Mouse (Mus musculus): ENCODE measurements around the gene Mpo. TPM values are rescaled to one million over a fixed set of nuclear protein-coding genes. Genes with fewer than 3 reads are reported as not detected.

The Mpo gene
- 448 and 474 TPM in 2 replicates for polyA plus RNA-seq (2015; fragmentation: Nextera tagmentation; extraction: Ambion mirVana)

DNA sequence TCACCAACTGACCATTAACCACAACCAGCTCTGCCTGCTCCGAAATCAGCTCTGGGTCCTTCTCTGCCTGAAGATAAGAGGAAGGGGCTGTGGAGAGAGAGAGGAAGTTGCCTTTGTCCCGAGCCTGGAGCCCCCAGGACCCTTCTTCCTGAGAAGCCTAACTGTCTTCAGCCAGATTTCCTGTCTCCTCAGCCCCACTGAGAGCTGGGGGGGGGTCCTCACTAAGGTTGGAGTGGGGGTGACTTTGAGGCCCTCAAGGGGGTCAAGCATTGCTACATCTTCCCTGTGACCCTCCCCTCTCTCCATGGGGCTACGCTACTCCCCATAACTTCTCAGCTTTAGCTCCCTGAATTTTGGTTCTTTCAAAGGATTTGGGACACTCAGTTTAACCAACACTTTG is at the start of gene Mpo:
Gene Mpo, plus strand, starts transcription at position 122 of the 400 bp plus-strand sequence.
- H3K27ac ChIP-seq (replicated peaks) = no peak within 1 kb of the TSS
- H3K4me3 ChIP-seq (replicated peaks) = peak within 1 kb of the TSS; percentile 18; the same call in 1 of the 2 replicates
- H3K36me3 ChIP-seq (replicated peaks) = no peaks in the 10 kb centered on the region
- 20% methylated on average over 3 of the region's 3 CpGs for WGBS (ENCODE audit: insufficient replicate concordance)
- H3K4me2 ChIP-seq = no peak within 1 kb of the TSS
- H3K27me3 ChIP-seq = peaks cover 22% of the 10 kb centered on the region
- 0 out of 2 replicates have a peak, but pooled peaks cover 3% of the 10 kb centered on the region for H3K4me1 ChIP-seq (replicated peaks)
- no peaks in the 10 kb centered on the region for H3K9me3 ChIP-seq (replicated peaks)
- ATAC-seq (ENCODE audit: insufficient read depth) = peak; percentile 31; the same call in 1 of the 2 replicates
- H3K9ac ChIP-seq = no peak within 1 kb of the TSS

DNA sequence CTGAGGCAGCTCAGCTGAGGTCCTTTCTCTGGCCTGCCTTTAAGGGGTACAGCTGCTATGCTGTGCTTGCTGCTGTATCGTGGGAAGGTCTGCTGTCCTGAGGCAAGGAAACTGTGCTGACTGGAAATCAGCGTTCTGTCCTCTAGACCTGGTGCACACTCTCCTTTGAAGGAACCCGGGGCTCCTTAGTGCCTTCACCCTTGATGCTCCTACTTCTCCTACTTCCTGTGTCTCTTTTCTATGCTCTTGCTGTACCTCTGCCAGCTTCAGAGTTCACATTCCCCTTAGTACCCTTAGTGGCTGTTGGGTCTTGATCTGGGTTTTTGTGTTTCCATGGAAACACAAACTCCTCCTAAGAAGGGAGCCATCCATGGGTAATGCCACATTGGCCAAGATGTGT is 49.7 kb upstream of the Mpo start:
- ATAC-seq (ENCODE audit: insufficient read depth) = no peak
- peak overlapping the region; percentile 51; the same call in 1 of the 2 replicates for H3K27ac ChIP-seq (replicated peaks)
- no peak overlapping the region for H3K4me3 ChIP-seq (replicated peaks)
- no peak overlapping the region for H3K4me2 ChIP-seq
- H3K36me3 ChIP-seq (replicated peaks) = peaks cover 71% of the 10 kb centered on the region
- H3K27me3 ChIP-seq = no peaks in the 10 kb centered on the region
- no peaks in the 10 kb centered on the region for H3K9me3 ChIP-seq (replicated peaks)
- 84% methylated on average over 3 of the region's 3 CpGs for WGBS (ENCODE audit: insufficient replicate concordance)
- H3K9ac ChIP-seq = no peak overlapping the region
- H3K4me1 ChIP-seq (replicated peaks) = peaks cover 45% of the 10 kb centered on the region

DNA sequence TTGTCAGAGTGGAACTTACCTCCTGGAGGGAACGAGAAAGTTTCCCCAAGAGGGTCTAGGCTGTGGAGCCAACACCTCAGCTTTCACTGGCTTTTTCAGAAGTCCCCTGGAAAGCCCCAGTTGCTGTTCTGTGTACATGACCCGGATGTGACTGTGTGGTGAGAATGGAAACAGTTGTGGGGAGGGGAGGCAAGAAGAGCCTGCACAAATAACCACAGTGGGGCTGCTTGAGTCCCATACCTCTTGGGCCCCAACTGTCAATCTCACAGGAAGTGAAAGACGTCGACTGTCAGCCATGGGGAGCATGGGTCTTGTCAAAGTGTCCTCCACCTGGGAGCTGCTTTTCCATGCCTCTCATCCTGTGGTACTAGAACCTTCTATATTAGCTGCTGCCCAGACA is 48.4 kb upstream of the Mpo start:
- H3K27me3 ChIP-seq = no peaks in the 10 kb centered on the region
- H3K27ac ChIP-seq (replicated peaks) = peak overlapping the region; percentile 51
- no peaks in the 10 kb centered on the region for H3K9me3 ChIP-seq (replicated peaks)
- peaks cover 49% of the 10 kb centered on the region for H3K4me1 ChIP-seq (replicated peaks)
- H3K4me3 ChIP-seq (replicated peaks) = no peak overlapping the region
- 38% methylated on average over 4 of the region's 4 CpGs for WGBS (ENCODE audit: insufficient replicate concordance)
- H3K4me2 ChIP-seq = no peak overlapping the region
- ATAC-seq (ENCODE audit: insufficient read depth) = no peak
- no peak overlapping the region for H3K9ac ChIP-seq
- H3K36me3 ChIP-seq (replicated peaks) = peaks cover 58% of the 10 kb centered on the region

DNA sequence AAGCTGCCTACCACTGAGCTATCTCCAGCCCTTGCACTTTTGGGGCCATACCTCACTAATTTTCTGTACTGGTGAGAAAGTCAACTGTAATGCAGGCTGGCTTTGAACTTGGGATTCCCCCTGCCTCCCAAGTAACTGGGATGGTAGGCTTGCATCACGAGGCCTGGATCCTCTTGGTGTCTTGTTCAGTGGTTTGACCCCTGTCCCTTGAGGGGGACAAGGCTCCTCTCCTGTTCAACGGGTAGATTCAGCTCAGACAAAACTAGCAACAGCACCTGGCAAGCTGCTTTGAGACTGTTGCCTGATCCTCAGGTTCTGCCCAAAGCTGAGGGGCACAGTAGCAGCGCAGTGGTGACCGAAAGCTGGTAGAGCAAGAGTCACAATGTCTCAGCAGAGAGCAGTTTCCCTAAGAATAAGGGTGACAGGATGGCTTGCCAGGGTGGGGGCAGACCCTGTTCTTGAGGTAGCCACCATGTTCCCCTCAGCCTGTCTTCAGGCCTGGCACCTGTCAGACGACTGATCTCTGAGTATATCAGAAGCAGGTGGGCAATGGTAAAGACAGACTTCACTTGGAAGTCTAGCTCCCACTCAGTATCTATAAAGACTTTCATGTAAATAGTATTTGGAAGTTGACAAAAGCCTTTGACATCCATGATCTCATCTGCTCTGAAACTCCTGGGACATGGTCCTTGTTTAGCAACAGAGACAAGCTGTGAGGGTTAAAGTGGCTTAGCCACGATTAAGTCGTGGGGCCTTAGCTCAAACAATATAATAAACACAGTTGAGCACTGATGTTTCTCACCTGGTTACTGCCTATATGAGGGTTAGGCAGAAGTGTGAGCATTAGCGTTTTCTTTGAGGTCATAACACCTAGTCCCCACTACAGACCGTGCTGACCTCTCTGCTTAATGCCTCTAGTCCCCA is 47.5 kb upstream of the Mpo start:
- H3K36me3 ChIP-seq (replicated peaks) = peaks cover 49% of the 10 kb centered on the region

DNA sequence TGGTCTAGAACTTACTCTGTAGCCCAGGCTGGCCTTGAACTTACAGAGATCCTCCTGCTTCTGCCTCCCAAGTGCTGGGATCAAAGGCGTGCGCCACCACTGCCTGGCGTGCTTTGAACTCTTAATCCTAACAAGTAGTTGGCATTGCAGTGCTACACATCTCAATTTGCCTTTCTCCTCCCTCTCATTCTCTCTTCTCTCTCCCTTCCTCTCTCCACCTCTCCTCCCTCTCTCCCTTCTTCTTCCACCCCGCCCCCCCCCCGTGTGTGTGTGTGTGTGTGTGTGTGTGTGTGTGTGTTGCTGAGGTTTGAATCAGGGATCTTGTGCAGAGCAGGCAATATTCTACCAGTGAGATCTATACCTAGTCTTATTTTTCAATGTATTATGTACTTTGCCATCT is 46.1 kb upstream of the Mpo start:
- no peak for ATAC-seq (ENCODE audit: insufficient read depth)
- WGBS (ENCODE audit: insufficient replicate concordance) = 89% methylated on average over 5 of the region's 5 CpGs
- Histone ChIP-seq H3K4me3 (replicated peaks) (no peak overlapping the region), H3K27me3 (no peaks in the 10 kb centered on the region), H3K27ac (replicated peaks) (peak overlapping the region; percentile 98), H3K9ac (no peak overlapping the region), H3K4me1 (replicated peaks) (peaks cover 64% of the 10 kb centered on the region), H3K4me2 (peak overlapping the region; percentile 78; the same call in 1 of the 2 replicates), H3K36me3 (replicated peaks) (peaks cover 35% of the 10 kb centered on the region), H3K9me3 (replicated peaks) (no peaks in the 10 kb centered on the region)

More for the DNA sequence above, 47.5 kb upstream of the Mpo start:
- no peak overlapping the region for H3K4me2 ChIP-seq
- H3K4me3 ChIP-seq (replicated peaks) = no peak overlapping the region
- peaks cover 53% of the 10 kb centered on the region for H3K4me1 ChIP-seq (replicated peaks)
- peak overlapping the region; percentile 51 for H3K27ac ChIP-seq (replicated peaks)
- no peaks in the 10 kb centered on the region for H3K9me3 ChIP-seq (replicated peaks)
- H3K27me3 ChIP-seq = no peaks in the 10 kb centered on the region
- H3K9ac ChIP-seq = no peak overlapping the region
- no peak for ATAC-seq (ENCODE audit: insufficient read depth)
- 78% methylated on average over 9 of the region's 9 CpGs for WGBS (ENCODE audit: insufficient replicate concordance)

DNA sequence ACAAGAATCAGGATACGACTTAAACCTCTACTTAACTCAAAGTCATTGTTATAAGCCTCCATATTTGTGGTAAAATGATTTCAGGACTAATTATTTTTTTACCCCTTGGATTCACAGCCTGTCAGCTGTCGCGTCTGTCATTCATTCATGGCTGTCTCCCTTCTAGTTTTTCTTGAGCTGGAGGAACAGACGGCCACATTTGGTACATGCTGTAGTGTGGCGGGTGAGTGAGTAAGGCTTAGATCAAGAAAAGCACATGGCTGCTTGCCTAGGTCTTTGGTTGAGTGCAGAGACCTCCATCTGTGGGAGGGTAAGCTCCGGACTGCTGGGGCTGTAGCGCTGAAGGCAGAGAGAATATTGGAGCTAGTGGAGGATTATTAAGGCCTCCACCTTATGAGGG is 45.7 kb upstream of the Mpo start:
- H3K9me3 ChIP-seq (replicated peaks) = no peaks in the 10 kb centered on the region
- 0 out of 2 replicates have a peak overlapping the region, but pooled peaks have one; percentile 54 for H3K4me3 ChIP-seq (replicated peaks)
- peaks cover 68% of the 10 kb centered on the region for H3K4me1 ChIP-seq (replicated peaks)
- H3K4me2 ChIP-seq = peak overlapping the region; percentile 78
- peak overlapping the region; percentile 98 for H3K27ac ChIP-seq (replicated peaks)
- peak overlapping the region; percentile 71 for H3K9ac ChIP-seq
- no peak for ATAC-seq (ENCODE audit: insufficient read depth)
- no peaks in the 10 kb centered on the region for H3K27me3 ChIP-seq
- 83% methylated on average over 7 of the region's 7 CpGs for WGBS (ENCODE audit: insufficient replicate concordance)
- peaks cover 31% of the 10 kb centered on the region for H3K36me3 ChIP-seq (replicated peaks)

DNA sequence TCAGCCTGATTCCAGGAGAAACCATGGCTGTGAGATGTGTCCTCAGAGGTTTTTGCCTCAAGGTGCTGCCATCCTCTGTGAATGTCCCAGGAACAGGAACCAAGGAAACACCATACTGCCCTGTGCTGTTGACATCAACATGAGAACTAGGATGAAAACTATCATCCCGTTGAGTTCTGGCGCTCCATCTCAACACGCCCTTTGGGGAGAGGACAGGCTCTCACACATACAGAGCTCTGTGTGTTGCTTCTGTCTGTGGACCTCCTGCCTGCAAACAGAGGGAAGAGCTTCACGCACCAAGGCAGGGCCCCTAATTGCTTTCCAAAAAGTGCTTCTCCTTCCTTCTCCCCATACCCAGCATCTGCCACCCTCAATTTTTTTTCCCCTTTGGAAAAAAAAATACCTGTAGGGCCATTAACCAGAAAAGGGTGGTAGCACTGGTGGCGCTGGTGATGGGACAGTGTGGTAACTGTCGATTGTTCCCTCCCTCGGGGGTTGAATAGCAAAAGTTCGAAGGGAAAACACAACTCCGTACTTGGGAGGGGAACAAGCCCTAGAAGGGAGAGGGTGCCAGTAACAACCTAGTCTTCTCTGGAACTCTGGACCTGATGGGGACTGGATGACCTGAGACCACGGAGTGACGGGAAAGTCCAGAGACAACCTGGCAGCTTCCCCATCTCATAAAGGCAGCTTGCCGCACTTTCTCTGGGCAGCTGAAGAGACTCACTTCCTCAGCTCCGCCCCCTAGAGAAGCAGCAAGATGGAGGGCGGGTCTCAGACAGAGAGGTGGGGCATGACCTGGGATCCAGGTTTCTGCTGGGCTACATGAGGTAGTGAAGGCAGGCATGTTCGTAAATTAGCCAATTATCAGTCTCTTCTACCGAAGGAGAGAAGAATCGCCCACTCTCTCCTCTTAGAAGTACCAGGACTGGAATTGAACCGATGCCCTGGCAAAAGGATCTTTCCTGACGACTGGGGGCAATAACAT is 45.0 kb upstream of the Mpo start:
- Histone ChIP-seq H3K4me3 (replicated peaks) (peak overlapping the region; percentile 54), H3K36me3 (replicated peaks) (peaks cover 24% of the 10 kb centered on the region), H3K9ac (peak overlapping the region; percentile 71), H3K27ac (replicated peaks) (peak overlapping the region; percentile 98), H3K4me2 (peak overlapping the region; percentile 78), H3K9me3 (replicated peaks) (no peaks in the 10 kb centered on the region), H3K4me1 (replicated peaks) (peaks cover 75% of the 10 kb centered on the region), H3K27me3 (no peaks in the 10 kb centered on the region)
- WGBS (ENCODE audit: insufficient replicate concordance) = 12% methylated on average over 19 of the region's 19 CpGs
- peak; percentile 55 for ATAC-seq (ENCODE audit: insufficient read depth)

DNA sequence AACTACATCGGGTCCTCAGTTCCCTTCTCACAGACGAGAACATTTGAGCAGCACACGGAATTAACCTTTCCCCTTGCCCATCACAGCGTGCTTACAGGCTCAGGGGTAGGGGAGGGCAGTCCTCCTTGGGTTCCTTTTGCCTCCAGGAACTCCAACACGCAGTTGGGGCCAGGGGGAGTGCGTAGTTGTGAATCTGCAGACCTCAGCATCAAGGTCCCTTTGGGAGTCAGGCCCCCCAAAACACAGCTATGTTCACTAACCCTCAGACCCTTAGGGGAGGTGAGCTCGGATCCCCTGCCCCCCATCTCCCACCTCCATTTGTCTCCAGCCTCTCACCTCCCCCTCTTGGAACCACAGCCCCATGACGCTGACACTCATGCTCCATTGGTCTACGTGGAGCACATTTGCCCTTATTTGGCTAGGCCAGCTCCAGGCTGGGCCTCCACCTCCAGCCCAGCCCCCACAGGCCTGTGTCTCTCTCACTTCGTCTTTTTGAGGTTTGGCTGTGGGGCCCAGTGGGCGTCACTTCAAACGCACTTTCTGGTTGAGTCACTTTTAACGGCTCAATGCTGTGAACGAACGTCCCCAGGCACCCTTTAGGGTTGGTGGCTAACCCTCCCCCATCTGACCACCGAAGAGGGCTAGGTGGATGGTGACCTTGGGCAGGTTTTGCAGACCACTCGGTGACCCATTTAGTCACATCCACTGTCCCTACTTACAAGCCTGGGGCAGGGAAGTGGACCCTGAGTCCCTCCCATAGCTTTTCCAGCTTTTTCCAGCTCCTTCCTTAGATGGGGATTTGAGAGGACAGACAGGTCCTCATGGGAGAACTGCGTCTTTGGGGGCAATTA is 44.0 kb upstream of the Mpo start:
- ATAC-seq (ENCODE audit: insufficient read depth) = peak; percentile 79
- no peaks in the 10 kb centered on the region for H3K9me3 ChIP-seq (replicated peaks)
- H3K9ac ChIP-seq = peak overlapping the region; percentile 71
- peaks cover 85% of the 10 kb centered on the region for H3K4me1 ChIP-seq (replicated peaks)
- H3K4me2 ChIP-seq = peak overlapping the region; percentile 78
- H3K27me3 ChIP-seq = no peaks in the 10 kb centered on the region
- H3K27ac ChIP-seq (replicated peaks) = peak overlapping the region; percentile 98
- H3K36me3 ChIP-seq (replicated peaks) = peaks cover 14% of the 10 kb centered on the region
- 8% methylated on average over 18 of the region's 18 CpGs for WGBS (ENCODE audit: insufficient replicate concordance)
- H3K4me3 ChIP-seq (replicated peaks) = peak overlapping the region; percentile 54

DNA sequence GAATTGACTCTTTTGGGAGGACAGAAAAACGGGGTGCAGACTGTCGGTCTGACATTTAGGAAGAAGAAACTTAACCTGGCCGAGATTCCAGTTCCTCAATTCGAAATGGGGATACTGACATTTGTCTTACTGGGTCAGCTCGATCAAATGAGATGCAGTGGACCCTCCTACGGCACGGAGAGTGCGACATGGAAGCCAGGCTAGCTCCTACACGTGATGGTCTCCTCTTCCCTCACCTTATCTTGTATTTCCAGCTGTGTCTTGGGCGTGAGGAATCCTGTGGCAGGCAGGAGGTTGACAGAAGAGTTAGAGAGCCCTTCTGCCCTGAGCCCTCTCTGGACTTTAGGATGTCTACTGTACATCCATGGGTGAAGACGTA is 43.3 kb upstream of the Mpo start:
- Histone ChIP-seq H3K4me2 (peak overlapping the region; percentile 78), H3K9me3 (replicated peaks) (no peaks in the 10 kb centered on the region), H3K27me3 (no peaks in the 10 kb centered on the region), H3K9ac (peak overlapping the region; percentile 71), H3K27ac (replicated peaks) (peak overlapping the region; percentile 98), H3K4me3 (replicated peaks) (peak overlapping the region; percentile 54), H3K36me3 (replicated peaks) (peaks cover 8% of the 10 kb centered on the region), H3K4me1 (replicated peaks) (peaks cover 88% of the 10 kb centered on the region)
- ATAC-seq (ENCODE audit: insufficient read depth) = peak; percentile 74
- WGBS (ENCODE audit: insufficient replicate concordance) = 13% methylated on average over 11 of the region's 11 CpGs

DNA sequence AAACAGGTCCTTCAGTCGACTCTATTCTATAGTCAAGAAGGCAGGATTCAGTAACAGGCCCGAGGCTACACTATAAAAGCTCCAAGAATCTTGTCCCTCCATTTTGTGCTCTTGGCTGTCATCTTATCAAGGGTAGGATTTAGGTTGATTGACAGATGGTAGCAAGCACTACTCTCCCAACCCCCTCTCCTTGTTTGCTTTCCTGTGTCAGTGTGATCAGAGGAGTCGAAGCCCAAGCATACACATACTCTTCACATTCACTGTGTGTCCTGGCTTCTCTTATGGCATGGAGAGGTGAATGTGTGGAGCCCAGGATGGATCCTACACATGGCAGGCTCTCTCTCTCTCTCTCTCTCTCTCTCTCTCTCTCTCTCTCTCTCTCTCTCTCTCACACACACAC is 42.9 kb upstream of the Mpo start:
- peak; percentile 14 for ATAC-seq (ENCODE audit: insufficient read depth)
- WGBS (ENCODE audit: insufficient replicate concordance) = 14% methylated on average over 3 of the region's 3 CpGs
- Histone ChIP-seq H3K9me3 (replicated peaks) (no peaks in the 10 kb centered on the region), H3K27me3 (no peaks in the 10 kb centered on the region), H3K36me3 (replicated peaks) (peaks cover 3% of the 10 kb centered on the region; the same call in 1 of the 2 replicates), H3K27ac (replicated peaks) (peak overlapping the region; percentile 98), H3K4me3 (replicated peaks) (peak overlapping the region; percentile 54), H3K4me2 (peak overlapping the region; percentile 78), H3K9ac (peak overlapping the region; percentile 71), H3K4me1 (replicated peaks) (peaks cover 91% of the 10 kb centered on the region)

Measured in liver, embryonic 15.5 days (tissue).